Mouse (Mus musculus): ENCODE results near the gene Adamts3.

DNA sequence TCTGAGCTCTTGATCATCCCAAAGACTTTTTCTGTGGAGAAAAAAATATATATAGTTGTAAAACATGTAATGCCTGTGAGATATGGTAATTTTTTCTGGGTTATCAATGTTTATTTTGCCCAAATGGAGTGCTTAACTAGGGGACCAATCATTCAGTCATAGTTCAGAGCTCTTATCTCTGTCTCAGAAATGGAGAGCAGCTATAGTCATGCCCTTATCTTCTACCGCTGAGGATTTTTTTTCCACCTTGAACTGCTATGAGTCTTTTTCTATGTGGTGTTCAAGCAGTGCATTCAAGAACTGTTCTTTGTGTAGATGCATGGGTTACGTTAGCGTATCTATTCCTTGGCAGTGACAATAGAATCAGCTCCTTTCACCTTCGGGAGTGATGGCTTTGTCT is 210.2 kb downstream of the Adamts3 start:
- TF ChIP-seq TAL1 (IDR thresholded peaks at IDR 0.05; ENCODE audit: low read length) (no peak), GATA1 (IDR thresholded peaks at IDR 0.05; ENCODE audit: low read length) (no peak)
